Mouse (Mus musculus) megakaryocyte, embryonic 14.5 days (primary cell): ENCODE data around the gene Gpr141. TPM values are rescaled to one million over a fixed set of nuclear protein-coding genes. Genes with fewer than 3 reads are reported as not detected.

ENCODE experiments used
- H3K27me3 ChIP-seq: replicated peaks from 2 replicates; pipeline ENCODE3; 2012; ENCODE audit warnings: inconsistent platforms
- H3K36me3 ChIP-seq: replicated peaks from 2 replicates; pipeline ENCODE3; 2012; ENCODE audit warnings: low read length, inconsistent platforms, mixed read lengths
- H3K4me1 ChIP-seq: 2 replicates; pipeline ENCODE4 v1.6.1; 2012; ENCODE audit warnings: inconsistent platforms
- H3K4me3 ChIP-seq: replicated peaks from 2 replicates; pipeline ENCODE3; 2012; ENCODE audit warnings: moderate library complexity, mild to moderate bottlenecking, inconsistent platforms
- H3K9me3 ChIP-seq: 2 replicates; pipeline ENCODE4 v1.6.1; 2012; ENCODE audit warnings: inconsistent platforms
- FLI1 ChIP-seq: IDR thresholded peaks from 2 replicates; pipeline ENCODE4 v1.6.1; 2012; ENCODE audit warnings: low read length, inconsistent platforms, mixed read lengths
- GATA1 ChIP-seq: IDR thresholded peaks from 3 replicates; pipeline ENCODE4 v1.6.1; 2012; ENCODE audit warnings: mixed read lengths, low read length, inconsistent platforms, borderline replicate concordance
- polyA plus RNA-seq: library from polyadenylated mRNA; stranded (reverse); fragments of >175 nt; gene quantifications from 2 replicates; pipeline ENCODE4 v1.2.3, GENCODE M21; 2012; ENCODE audit warnings: low replicate concordance; ENCODE audit not compliant: insufficient read depth

The Gpr141 gene
- polyA plus RNA-seq, 1 experiment: 0.13 TPM

DNA sequence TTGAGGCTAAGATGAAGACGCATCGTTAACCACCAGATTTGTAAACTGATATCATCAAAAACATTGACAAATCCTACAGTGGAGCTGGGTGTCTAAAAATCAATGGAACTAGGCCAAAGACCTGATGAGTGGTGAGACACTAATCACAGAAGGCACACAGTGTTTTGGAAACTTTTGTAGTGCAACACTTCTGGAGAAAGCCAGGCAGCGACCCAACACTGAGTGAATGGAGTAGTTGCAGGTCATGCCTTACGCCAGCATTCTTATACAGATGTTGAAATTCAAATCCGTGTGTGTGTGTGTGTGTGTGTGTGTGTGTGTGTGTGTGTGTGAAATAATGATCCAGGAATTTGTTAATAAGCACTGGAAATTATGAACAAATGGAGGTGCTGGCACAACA, 79.5 kb downstream of the Gpr141 start:
- Histone ChIP-seq H3K27me3 (no peaks in the 10 kb centered on the region), H3K4me3 (no peak overlapping the region), H3K36me3 (no peaks in the 10 kb centered on the region), H3K4me1 (peaks cover 8% of the 10 kb centered on the region; the same call in 1 of the 2 replicates), H3K9me3 (no peaks in the 10 kb centered on the region)
- TF ChIP-seq FLI1 (no peak), GATA1 (no peak)

- Histone ChIP-seq H3K36me3 (no peaks in the 10 kb centered on the region), H3K27me3 (no peaks in the 10 kb centered on the region), H3K9me3 (no peaks in the 10 kb centered on the region), H3K4me3 (no peak overlapping the region), H3K4me1 (no peaks in the 10 kb centered on the region)
- TF ChIP-seq GATA1 (no peak), FLI1 (no peak)
Observed at GRCm38 (mm10) chr13:19734597-19734996, 89.5 kb downstream of the Gpr141 start.

- TF ChIP-seq FLI1 (no peak), GATA1 (no peak)
Observed at GRCm38 (mm10) chr13:19730826-19731225, 93.2 kb downstream of the Gpr141 start.

DNA sequence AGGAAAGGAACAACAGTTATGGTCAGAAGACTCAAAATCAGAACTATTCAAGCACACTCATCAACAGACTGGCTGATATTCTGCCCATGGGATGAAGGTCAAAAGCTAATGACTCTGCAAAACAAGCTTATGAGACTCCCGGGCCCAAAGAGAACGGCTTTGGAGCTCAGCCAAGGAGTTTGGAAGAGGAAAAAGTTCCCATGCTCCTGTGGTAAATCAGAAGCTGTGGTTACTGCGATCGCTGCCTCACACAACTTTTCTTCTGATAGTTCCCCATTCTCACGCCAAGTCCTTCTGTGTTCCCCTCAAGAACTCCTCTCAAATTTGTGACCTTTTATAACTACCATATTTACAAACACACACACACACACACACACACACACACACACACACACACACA, 105.1 kb downstream of the Gpr141 start:
- Histone ChIP-seq H3K4me3 (no peak overlapping the region), H3K4me1 (no peaks in the 10 kb centered on the region), H3K36me3 (no peaks in the 10 kb centered on the region), H3K9me3 (no peaks in the 10 kb centered on the region), H3K27me3 (no peaks in the 10 kb centered on the region)
- TF ChIP-seq FLI1: no peak
- TF ChIP-seq GATA1: no peak

More at GRCm38 (mm10) chr13:19730826-19731225, 93.2 kb downstream of the Gpr141 start:
- H3K36me3 ChIP-seq: no peaks in the 10 kb centered on the region
- no peak overlapping the region for H3K4me3 ChIP-seq
- H3K9me3 ChIP-seq: no peaks in the 10 kb centered on the region
- H3K4me1 ChIP-seq: no peaks in the 10 kb centered on the region
- no peaks in the 10 kb centered on the region for H3K27me3 ChIP-seq

DNA sequence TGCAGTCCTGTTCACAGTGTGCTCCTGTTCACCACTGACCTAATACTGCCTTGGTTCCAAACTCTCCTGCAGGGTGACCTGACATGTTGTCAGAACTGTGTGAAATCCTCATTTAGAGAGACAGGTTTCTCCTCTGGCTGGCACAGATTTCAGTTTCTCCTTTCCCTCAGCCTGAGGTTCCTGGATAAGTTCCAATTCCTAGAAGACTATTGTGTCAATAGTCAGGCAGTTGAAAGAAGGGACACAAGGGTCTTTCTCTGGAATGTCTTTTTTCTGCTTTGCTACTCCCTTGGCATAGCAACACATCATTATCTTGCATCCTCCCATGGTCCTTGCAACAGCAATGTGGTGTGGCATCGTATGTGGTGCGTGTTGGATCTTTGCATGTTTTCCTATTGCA, 106.9 kb downstream of the Gpr141 start:
- Histone ChIP-seq H3K36me3 (no peaks in the 10 kb centered on the region), H3K4me3 (no peak overlapping the region), H3K9me3 (no peaks in the 10 kb centered on the region), H3K27me3 (no peaks in the 10 kb centered on the region), H3K4me1 (no peaks in the 10 kb centered on the region)
- TF ChIP-seq GATA1: no peak
- no peak for TF ChIP-seq FLI1

DNA sequence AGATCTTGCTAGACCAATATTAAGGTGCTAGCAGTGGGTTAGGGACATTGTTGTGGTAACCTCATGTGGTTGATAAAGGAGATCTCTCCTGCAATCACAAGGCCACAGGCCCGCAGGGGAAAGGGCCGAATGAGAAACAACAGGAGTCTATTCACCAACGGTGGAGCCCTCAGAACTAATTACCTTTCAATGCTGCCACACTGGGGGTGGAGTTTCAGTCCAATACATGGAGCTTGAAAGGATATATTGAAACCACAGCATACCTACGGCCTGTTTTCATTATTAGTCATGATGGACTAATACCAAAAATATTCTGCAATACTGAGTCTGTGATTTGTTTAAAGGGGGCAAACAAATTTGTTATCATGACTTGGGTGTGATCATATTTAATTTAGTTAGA, 120.3 kb downstream of the Gpr141 start:
- Histone ChIP-seq H3K36me3 (no peaks in the 10 kb centered on the region), H3K4me3 (no peak overlapping the region), H3K4me1 (peaks cover 3% of the 10 kb centered on the region; the same call in 1 of the 2 replicates), H3K9me3 (no peaks in the 10 kb centered on the region), H3K27me3 (peaks cover 3% of the 10 kb centered on the region)
- no peak for TF ChIP-seq GATA1
- no peak for TF ChIP-seq FLI1

DNA sequence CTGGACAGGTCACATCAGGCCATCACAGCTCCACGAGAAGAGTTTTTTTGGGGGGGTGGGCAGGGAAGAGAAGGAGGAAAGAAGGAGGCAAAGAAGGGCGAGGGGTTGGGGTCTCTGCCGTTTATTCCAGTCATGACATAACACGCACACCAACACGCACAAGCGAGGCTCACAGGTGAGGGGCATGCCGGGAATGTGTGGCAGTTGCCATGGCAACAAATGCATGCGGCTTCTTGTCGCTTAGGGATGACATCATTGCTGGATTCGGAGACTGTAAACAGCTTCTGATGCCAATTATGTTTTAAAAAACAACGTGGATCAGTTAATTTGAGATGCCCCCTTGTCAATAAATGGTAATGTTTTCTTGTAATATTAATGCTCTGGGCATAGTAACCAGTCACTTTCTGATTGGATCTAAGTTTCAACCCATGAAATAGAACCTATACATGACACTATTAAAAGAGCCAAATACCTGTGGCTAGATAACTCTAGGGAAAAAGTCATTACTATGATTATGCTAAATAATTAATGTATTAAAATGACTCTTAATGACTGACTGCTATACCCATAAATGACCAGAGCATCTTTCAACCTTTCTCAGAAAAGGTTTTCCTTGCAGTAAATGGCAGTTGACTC, 122.5 kb downstream of the Gpr141 start:
- peaks cover 7% of the 10 kb centered on the region for H3K27me3 ChIP-seq

DNA sequence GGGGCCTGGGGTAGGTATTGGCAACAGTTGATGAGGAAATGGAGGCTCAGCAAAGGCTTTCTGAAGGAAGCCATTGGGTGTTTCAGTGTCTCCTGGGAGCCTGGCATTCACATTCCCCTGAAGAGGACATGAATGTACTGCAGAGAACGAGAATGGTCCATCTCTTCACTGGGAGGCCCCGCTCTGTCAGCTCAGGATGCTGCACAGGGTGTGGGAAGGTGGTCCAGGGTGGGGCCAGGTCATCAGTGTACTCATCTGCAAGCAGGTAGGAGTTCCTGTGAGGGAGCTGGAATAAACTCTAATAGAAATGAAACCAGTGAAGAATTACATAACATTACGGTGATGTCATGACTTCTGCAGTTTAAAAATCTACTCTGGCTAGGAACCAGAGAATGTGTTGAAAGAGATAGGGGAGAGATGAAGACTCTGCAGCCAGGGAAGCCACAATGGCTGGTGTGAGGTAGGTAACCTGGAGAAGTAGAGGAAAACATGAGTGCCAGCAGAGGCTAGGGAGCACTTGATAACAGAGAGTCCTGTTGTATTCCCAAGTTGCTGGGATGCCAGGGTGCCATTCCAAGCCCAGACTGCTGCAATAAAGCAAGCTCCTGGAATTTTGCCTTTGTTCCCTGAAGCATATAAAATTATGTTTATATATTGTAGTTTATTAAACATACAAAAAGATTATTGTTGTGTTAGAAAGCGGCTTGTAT, 123.2 kb downstream of the Gpr141 start:
- peaks cover 7% of the 10 kb centered on the region for H3K27me3 ChIP-seq
- no peaks in the 10 kb centered on the region for H3K9me3 ChIP-seq
- H3K36me3 ChIP-seq: no peaks in the 10 kb centered on the region
- H3K4me1 ChIP-seq: peaks cover 3% of the 10 kb centered on the region; the same call in 1 of the 2 replicates
- no peak overlapping the region for H3K4me3 ChIP-seq
- no peak for TF ChIP-seq FLI1
- TF ChIP-seq GATA1: no peak

More for the DNA sequence above, 122.5 kb downstream of the Gpr141 start:
- H3K9me3 ChIP-seq: no peaks in the 10 kb centered on the region
- no peak overlapping the region for H3K4me3 ChIP-seq
- H3K36me3 ChIP-seq: no peaks in the 10 kb centered on the region
- TF ChIP-seq FLI1 (no peak), GATA1 (no peak)
- H3K4me1 ChIP-seq: peaks cover 3% of the 10 kb centered on the region; the same call in 1 of the 2 replicates

Other genes with a start within 250 kb of the Gpr141 start
- 2.2 TPM in 1 of 2 replicates, not detected in the other for gene Epdr1, start 204.3 kb downstream of the Gpr141 start, polyA plus RNA-seq
- not detected in 2 replicates for gene Sfrp4, start 201.2 kb downstream of the Gpr141 start, polyA plus RNA-seq
- gene Nme8, start 126.5 kb downstream of the Gpr141 start, polyA plus RNA-seq: not detected in 2 replicates